Mouse (Mus musculus): Measurements from ENCODE around the gene Fam135a.

DNA sequence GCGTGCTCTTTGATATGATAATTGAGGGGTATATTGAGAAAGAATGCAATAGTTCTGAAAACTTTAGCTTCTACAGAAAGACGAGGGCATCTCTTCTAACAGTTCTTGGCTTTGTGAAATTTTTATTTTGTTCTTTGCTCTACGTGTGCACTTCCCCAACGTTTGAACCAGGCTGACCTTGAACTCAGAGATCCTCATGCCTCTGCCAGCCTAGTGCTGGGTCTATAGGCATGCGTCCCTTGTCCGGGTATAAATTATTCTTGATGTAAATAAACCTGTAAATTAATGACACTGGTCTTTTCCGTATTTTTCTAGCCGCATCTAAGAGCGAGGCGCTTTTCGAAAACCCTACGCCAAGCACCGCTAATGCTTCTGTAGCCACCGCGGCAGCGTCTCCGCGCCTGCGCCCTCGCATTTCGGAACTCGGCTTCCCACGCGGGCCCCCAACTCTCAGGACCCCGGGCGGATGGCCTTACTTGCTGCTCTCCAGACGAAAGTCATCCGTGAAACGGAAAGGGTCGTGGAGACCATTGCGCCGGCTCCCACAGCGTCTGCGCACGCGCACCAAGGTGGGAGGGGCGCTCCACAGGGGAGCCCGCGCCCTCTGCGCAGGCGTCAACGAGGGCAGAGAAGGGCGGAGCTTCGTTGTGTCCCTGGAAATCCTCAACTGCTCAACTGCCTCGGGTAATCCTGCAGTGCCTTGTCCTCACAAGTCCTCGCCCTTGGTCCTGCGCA lies 94.9 kb downstream of the Fam135a start, which contains the start of gene Sdhaf4:
- TF ChIP-seq CTCF (IDR thresholded peaks at IDR 0.05; ENCODE audit: low read depth) (no peak), EP300 (IDR thresholded peaks at IDR 0.05; ENCODE audit: low read depth) (no peak)
